Mouse (Mus musculus) stomach, postnatal 0 days (tissue): Measurements from ENCODE around the gene Mtfp1. TPM values are rescaled to one million over a fixed set of nuclear protein-coding genes. Genes with fewer than 3 reads are reported as not detected.
A peak's percentile ranks its signal among the peaks of the same experiment; 100 is the strongest.
"Not testable (repeated sequence)": the region's sequence is repeated elsewhere in the genome, so short reads cannot be mapped to it uniquely, and the experiment has no call there.

Source experiments
- ATAC-seq: fragments of 200-750 bp; cut with Nextera tagmentation; 2 replicates; pipeline ENCODE4 v1.8.0; 2017; ENCODE audit not compliant: low FRiP score, low TSS enrichment
- DNase-seq: peaks from one replicate; pipeline ENCODE4 v3.0.0-alpha.2; 2016; ENCODE audit warnings: low spot score
- H3K27ac ChIP-seq: fragments of 300-500 bp; sonication (generic); replicated peaks from 2 replicates; pipeline ENCODE4 v1.5.1; 2014; ENCODE audit warnings: mild to moderate bottlenecking, control low read depth
- H3K27me3 ChIP-seq: fragments of 300-500 bp; sonication (generic); 2 replicates; pipeline ENCODE4 v1.6.1; 2014; ENCODE audit warnings: low read length; ENCODE audit not compliant: control insufficient read depth, insufficient read depth
- H3K36me3 ChIP-seq: fragments of 300-500 bp; sonication (generic); 2 replicates; pipeline ENCODE4 v1.6.1; 2014; ENCODE audit warnings: low read length, mixed read lengths; ENCODE audit not compliant: control insufficient read depth, insufficient read depth
- H3K4me1 ChIP-seq: fragments of 300-500 bp; sonication (generic); replicated peaks from 2 replicates; pipeline ENCODE4 v1.6.1; 2014; ENCODE audit warnings: antibody characterized with exemption; ENCODE audit not compliant: control insufficient read depth, insufficient read depth
- H3K4me2 ChIP-seq: fragments of 300-500 bp; sonication (generic); replicated peaks from 2 replicates; pipeline ENCODE4 v1.6.1; 2014; ENCODE audit warnings: low read depth, mild to moderate bottlenecking, control low read depth, moderate library complexity
- H3K4me3 ChIP-seq: fragments of 300-500 bp; sonication (generic); 2 replicates; pipeline ENCODE4 v1.5.1; 2014; ENCODE audit warnings: low read depth, low read length, control low read depth
- H3K9ac ChIP-seq: fragments of 300-500 bp; sonication (generic); 2 replicates; pipeline ENCODE4 v1.6.1; 2014; ENCODE audit warnings: mild to moderate bottlenecking, low read length, control low read depth, mixed read lengths
- H3K9me3 ChIP-seq: fragments of 300-500 bp; sonication (generic); 2 replicates; pipeline ENCODE4 v1.6.1; 2016; ENCODE audit warnings: low read length; ENCODE audit not compliant: control insufficient read depth
- CTCF ChIP-seq: IDR thresholded peaks from 2 replicates; pipeline ENCODE4 v1.5.1; 2016; ENCODE audit warnings: antibody characterized with exemption, low read depth, mild to moderate bottlenecking, moderate library complexity
- EP300 ChIP-seq: optimal IDR thresholded peaks from 2 replicates; pipeline ENCODE3; 2016; ENCODE audit warnings: antibody characterized with exemption
- WGBS: fragments of 180-500 bp; shearing (Covaris S2); extraction: QIAGEN DNeasy Blood & Tissue Kit; methylation state at CpG from one replicate; pipeline ENCODE4 v1.1.7; 2014; 5-methylcytosine and 5-hydroxymethylcytosine counted together
- polyA plus RNA-seq: library from polyadenylated mRNA; unstranded; fragments of >200 nt; fragmentation: Nextera tagmentation; extraction: Ambion mirVana; gene quantifications from 2 replicates; pipeline ENCODE4 v1.2.1, GENCODE M21; 2015

The Mtfp1 gene
- polyA plus RNA-seq, 1 experiment from 2014 or later: 19.0 TPM

DNA sequence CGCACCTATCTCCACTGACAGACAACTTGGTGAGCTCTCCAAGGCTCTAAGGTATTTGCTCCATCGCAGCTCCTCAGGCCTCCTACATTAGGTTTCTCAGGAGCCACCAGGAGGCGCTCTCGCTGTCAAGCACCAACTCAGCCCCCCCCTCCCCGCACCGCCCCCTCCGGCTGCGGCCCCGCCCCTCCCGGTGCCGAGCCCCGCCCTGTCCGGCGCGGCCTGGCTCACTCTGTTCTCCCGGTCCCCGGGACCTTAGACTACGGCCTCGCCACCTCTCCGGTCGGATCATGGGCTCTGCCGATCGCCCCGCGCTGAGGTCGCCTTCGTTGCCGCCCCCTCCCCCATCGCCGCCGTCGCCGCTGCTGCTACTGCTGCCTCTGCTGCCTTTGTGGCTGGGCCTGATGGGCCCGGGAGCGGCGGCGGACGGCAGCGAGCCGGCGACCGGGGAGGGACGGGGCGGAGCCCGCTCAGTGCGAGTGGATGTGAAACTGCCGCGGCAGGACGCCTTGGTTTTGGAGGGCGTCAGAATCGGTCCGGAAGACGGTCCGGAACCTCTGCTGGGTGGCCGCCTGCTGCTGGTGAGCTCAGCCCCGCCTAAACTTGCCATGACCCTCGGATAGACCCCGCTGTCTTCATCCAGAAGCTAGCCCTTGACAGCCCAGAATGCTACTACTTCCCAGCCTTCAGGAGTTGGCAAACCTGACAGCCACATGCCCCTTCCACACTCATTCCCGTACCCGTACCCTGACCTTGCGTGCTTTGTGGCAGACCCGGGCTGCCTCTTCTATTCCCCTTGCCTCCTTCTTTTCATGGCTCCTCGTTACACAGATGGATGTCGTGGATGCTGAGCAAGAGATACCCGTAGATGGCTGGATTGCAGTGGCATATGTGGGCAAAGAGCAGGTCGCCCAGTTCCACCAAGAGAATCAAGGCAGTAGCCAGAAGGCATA is 40.0 kb upstream of the Mtfp1 start, which contains the start of gene Rnf215:
Gene Rnf215 (plus strand): TSS at position 217 of the 950 bp plus-strand sequence.
- no peaks in the 10 kb centered on the region; the same call in 1 of the 2 replicates for H3K4me1 ChIP-seq
- H3K27me3 ChIP-seq: no peaks in the 10 kb centered on the region
- DNase-seq (peak; percentile 98), ATAC-seq (peak; percentile 95)
- H3K9ac ChIP-seq: peak within 1 kb of the TSS; percentile 95
- TF ChIP-seq CTCF (peak; percentile 76), EP300 (no peak)
- peak within 1 kb of the TSS; percentile 82 for H3K27ac ChIP-seq
- peak within 1 kb of the TSS; percentile 88 for H3K4me3 ChIP-seq
- peak within 1 kb of the TSS; percentile 77 for H3K4me2 ChIP-seq
- H3K36me3 ChIP-seq: peaks cover 9% of the 10 kb centered on the region; the same call in 1 of the 2 replicates
- WGBS: 2% methylated on average over 54 of the region's 66 CpGs
- H3K9me3 ChIP-seq: 0 out of 2 replicates have a peak, but pooled peaks cover 3% of the 10 kb centered on the region

DNA sequence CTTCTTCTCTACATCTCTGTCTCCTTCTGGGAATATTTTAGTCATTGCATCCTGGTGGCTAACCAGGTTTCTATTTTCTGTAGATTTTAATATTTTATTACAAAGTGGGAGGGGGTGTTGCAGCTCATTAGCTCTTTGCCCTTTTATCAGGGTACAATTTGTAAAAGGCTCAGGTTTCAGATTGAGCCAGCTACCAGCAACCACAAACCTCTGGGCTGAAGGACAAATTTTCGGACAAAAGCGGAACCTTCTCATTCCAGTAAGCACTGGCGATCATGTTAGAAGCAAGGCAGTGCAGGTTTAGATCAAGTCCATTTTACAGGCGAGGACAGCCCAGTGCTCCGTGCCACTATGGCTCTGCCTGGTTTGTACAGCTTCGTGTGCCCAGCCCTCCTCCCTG is 39.2 kb upstream of the Mtfp1 start:
- no peaks in the 10 kb centered on the region; the same call in 1 of the 2 replicates for H3K4me1 ChIP-seq
- H3K36me3 ChIP-seq: peaks cover 2% of the 10 kb centered on the region; the same call in 1 of the 2 replicates
- H3K9me3 ChIP-seq: 0 out of 2 replicates have a peak, but pooled peaks cover 3% of the 10 kb centered on the region
- DNase-seq (no peak), ATAC-seq (0 out of 2 replicates have a peak, but pooled peaks have one; percentile 5)
- H3K4me3 ChIP-seq: no peak overlapping the region
- H3K27ac ChIP-seq: no peak overlapping the region
- TF ChIP-seq EP300: no peak
- no peak for TF ChIP-seq CTCF
- no peak overlapping the region for H3K9ac ChIP-seq
- H3K4me2 ChIP-seq: no peak overlapping the region
- no peaks in the 10 kb centered on the region for H3K27me3 ChIP-seq
- 63% methylated on average over 6 of the region's 6 CpGs for WGBS

DNA sequence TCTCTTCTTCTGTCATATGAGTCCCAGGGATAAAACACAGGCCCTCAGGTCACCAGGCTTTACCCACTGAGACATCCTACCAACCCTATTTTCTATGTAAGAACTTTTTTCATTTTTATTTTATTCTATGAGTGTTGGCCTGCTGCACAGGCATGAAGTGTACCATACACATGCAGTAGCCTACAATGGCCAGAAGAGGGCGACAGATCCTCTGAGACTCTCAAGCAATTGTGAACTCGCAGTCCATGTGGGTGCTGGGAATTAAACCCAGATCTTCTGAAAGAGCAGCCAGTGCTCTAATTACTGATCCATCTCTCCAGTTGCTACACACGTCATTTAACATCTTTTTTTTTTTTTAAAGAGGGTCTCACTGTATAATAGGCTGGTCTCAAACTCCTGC is 38.2 kb upstream of the Mtfp1 start:
- no peaks in the 10 kb centered on the region for H3K27me3 ChIP-seq
- H3K27ac ChIP-seq: no peak overlapping the region
- 0 out of 2 replicates have a peak, but pooled peaks cover 3% of the 10 kb centered on the region for H3K9me3 ChIP-seq
- ATAC-seq (no peak), DNase-seq (no peak)
- H3K4me1 ChIP-seq: no peaks in the 10 kb centered on the region; the same call in 1 of the 2 replicates
- WGBS: 60% methylated on average over 3 of the region's 3 CpGs
- no peak overlapping the region for H3K4me2 ChIP-seq
- H3K36me3 ChIP-seq: peaks cover 1% of the 10 kb centered on the region; the same call in 1 of the 2 replicates
- H3K4me3 ChIP-seq: no peak overlapping the region
- TF ChIP-seq CTCF (peak; percentile 72), EP300 (no peak)
- no peak overlapping the region for H3K9ac ChIP-seq

DNA sequence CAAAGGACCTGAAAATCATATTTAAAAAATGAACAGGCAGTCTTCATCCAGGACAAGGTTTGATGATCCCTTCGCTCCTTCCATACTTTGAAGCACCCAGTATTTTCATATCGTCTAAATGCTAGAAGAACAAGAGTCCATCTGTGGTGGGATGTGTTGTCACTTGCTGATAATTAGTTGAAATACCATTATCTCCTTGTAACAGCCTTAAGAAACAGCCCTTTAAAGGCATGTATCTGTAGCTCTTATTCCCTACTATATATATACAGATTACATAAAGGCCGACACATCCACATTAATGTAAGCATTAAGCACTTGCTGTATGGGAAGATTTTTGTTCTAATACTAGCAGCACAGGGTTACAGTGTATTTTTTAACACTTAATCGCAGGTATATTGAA is 33.2 kb upstream of the Mtfp1 start:
- ATAC-seq, H3K27me3 ChIP-seq, H3K4me2 ChIP-seq, DNase-seq, H3K9me3 ChIP-seq, H3K27ac ChIP-seq, H3K4me1 ChIP-seq, H3K9ac ChIP-seq, H3K36me3 ChIP-seq, H3K4me3 ChIP-seq: not testable (repeated sequence)
- 86% methylated on average over 4 of the region's 4 CpGs for WGBS

DNA sequence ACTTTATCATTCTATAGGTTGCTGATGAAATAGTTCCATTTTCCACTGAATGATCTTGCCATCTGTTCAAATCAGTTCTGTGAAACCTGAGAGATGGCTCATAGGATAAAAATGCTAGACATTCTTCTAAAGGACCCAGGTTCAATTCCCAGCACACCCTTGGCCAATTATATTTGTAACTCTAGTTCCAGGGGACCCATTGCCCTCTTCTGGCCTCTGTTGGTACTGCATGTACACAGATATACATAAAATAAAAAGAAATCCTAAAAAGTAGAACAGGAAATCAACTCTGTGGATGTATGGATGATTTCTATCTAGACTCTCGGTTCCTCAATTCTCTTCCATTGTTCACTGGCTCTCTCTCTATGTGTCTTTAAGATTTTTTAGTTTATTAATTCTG is 31.8 kb upstream of the Mtfp1 start:
- 89% methylated on average over 1 of the region's 1 CpGs for WGBS
- H3K4me3 ChIP-seq: no peak overlapping the region
- no peak for ATAC-seq
- H3K9ac ChIP-seq: no peak overlapping the region
- no peak for DNase-seq
- no peak overlapping the region for H3K27ac ChIP-seq
- no peaks in the 10 kb centered on the region for H3K9me3 ChIP-seq
- no peaks in the 10 kb centered on the region for H3K36me3 ChIP-seq
- no peaks in the 10 kb centered on the region for H3K4me1 ChIP-seq
- no peaks in the 10 kb centered on the region for H3K27me3 ChIP-seq
- H3K4me2 ChIP-seq: no peak overlapping the region
- TF ChIP-seq CTCF (peak; percentile 41), EP300 (no peak)

DNA sequence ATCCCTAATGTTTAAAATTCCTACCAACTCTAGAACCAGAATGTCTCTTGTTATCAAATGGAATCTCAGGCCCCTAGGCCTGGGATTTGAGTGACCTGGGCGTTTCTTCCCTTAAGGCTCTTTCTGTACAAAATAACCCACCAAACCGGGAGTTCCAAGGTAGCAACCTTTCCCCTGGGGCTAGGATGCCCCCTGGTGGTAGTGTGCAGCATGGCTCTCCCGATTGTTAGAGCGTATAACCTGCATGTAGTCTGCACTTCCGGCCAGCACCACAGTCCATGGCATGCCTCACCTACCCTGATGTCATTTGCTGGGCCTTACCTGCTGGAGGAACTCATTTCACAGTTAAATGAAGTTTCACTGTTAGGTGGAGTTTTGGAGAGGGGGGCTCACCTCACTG is 28.7 kb upstream of the Mtfp1 start:
- Histone ChIP-seq H3K36me3 (no peaks in the 10 kb centered on the region), H3K4me2 (no peak overlapping the region), H3K4me1 (no peaks in the 10 kb centered on the region), H3K9me3 (no peaks in the 10 kb centered on the region), H3K9ac (no peak overlapping the region), H3K27ac (no peak overlapping the region), H3K4me3 (no peak overlapping the region), H3K27me3 (no peaks in the 10 kb centered on the region)
- DNase-seq (peak; percentile 63), ATAC-seq (no peak)
- TF ChIP-seq EP300 (no peak), CTCF (peak; percentile 76)
- WGBS: 64% methylated on average over 5 of the region's 5 CpGs
